Mouse (Mus musculus) liver, embryonic 14 days (tissue): ENCODE results near the gene Zdhhc21. TPM values are rescaled to one million over a fixed set of nuclear protein-coding genes. Genes with fewer than 3 reads are reported as not detected.

Source experiments
- polyA plus RNA-seq: library from polyadenylated mRNA; depleted of rRNA; stranded (reverse); fragments of >200 nt; gene quantifications from 2 replicates; pipeline ENCODE4 v1.2.3, GENCODE M21; 2012; rRNA removed

Zdhhc21 gene
- 2.0 and 2.3 TPM in 2 replicates for polyA plus RNA-seq

GRCm38 (mm10) chr4:82859131-82860125 lies at the start of gene Zdhhc21:
Gene Zdhhc21, minus strand, starts transcription at chr4:82859958.

DNA sequence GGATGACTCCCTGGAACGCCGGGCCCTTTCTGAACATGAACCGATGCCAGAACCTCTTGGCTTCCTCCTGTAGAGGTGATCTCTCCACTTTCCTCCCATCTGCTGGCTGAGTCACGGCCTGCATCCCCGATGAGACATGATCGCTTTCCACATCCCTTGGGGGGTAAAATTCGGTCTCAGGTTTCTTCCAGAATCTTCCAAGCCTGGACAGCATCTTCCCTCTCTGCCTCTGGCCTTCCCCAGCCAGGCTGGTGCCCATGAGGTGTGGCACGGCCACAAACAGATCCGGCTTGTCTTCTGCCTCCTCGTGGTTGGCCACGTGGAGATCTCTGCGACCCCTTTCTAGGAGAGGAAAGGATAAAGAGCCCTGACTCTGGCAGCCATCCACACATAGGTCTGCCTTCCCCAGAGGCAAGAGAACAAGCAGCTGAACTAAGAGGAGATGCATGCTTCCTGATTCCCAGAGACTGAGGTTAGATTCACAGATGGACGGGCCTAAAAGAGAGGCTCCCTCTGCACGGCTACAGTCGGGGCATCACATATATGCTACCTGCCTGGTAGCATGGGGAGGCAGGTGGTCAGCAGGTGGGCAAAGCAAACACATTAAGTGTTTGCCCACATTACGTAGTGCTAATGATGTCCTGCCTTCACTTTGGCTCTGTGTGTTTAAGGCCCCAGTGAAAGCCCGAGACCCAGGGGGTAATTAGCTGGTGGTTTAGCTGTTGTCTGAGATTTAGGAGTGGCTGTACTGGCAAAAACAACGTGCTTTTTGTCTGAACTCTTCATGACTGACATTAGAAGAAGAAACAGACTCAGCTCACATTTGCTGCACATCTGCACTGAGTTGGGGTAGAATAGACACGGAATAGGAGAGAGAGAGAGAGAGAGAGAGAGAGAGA lies 25.1 kb upstream of the Zdhhc21 start, which contains the start of gene Cer1:
Gene Cer1, minus strand, starts transcription at position 513 of the 899 bp plus-strand sequence.

Other genes with a start within 250 kb of the Zdhhc21 start
- 1.8 and 2.0 TPM in 2 replicates for gene Nfib, start 154.2 kb downstream of the Zdhhc21 start, polyA plus RNA-seq
- not detected in 2 replicates for gene Cer1, start 25.2 kb upstream of the Zdhhc21 start, polyA plus RNA-seq
- gene Frem1, start 192.4 kb upstream of the Zdhhc21 start, polyA plus RNA-seq: 0.78 and 0.90 TPM in 2 replicates